Mouse (Mus musculus): ENCODE measurements around the gene Lrrc66. TPM values are rescaled to one million over a fixed set of nuclear protein-coding genes. Genes with fewer than 3 reads are reported as not detected.

Gene Lrrc66
- total and polyA plus RNA-seq, 3 experiments: 0.04 TPM; not detected in 2

DNA sequence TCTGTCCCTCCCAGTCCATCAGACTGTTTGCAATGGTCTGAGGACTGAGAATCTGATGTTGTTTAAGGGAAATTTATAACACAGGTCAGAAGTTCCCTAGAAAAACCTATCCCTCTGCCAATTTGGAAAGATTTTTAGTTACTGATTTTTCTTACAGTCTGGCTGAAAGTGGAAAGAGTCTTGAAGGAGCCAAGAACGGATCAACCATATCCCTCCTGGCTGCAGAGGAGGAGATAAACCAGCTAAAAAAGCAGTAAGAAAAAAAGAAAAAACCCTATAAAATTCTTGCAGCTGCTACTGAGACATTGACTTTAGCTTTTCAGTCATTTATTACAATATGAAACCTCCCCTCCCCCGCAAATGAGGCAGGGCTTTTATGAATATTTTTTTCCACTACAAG is 34.4 kb upstream of the Lrrc66 start:
- no peak overlapping the region for H3K4me2 ChIP-seq (ENCODE audit: insufficient read depth, low read depth, poor library complexity, severe bottlenecking)
- H3K9me3 ChIP-seq (replicated peaks; ENCODE audit: low read length): no peaks in the 10 kb centered on the region
- DNase-seq (ENCODE audit: extremely low read depth): peak; percentile 28
- TF ChIP-seq MYC (IDR thresholded peaks at IDR 0.05; ENCODE audit: low read depth, low read length): no peak
- no peak for TF ChIP-seq JUND (conservative IDR thresholded peaks at IDR 0.05; ENCODE audit: low read depth, low read length)
- TF ChIP-seq ZKSCAN1 (IDR thresholded peaks at IDR 0.05; ENCODE audit: borderline replicate concordance, low read depth, low read length): no peak
- TF ChIP-seq RAD21 (IDR thresholded peaks at IDR 0.05; ENCODE audit: low read depth, low read length): no peak
- TF ChIP-seq POLR2AphosphoS2 (IDR thresholded peaks at IDR 0.05; ENCODE audit: low read depth, low read length): no peak
- TF ChIP-seq KAT2A (IDR thresholded peaks at IDR 0.05; ENCODE audit: insufficient replicate concordance, low read length): no peak
- no peak for TF ChIP-seq RCOR1 (conservative IDR thresholded peaks at IDR 0.05; ENCODE audit: low read depth, low read length)
- in situ Hi-C loops (cut with MboI; ENCODE audit: low pct_ligation_motif_present, low pct_unique_long_range_greater_than_20kb, low sequenced_read_pairs) (no loop called here), dilution Hi-C loops (cut with MboI; ENCODE audit: extremely low pct_ligation_motif_present, extremely low pct_unique_long_range_greater_than_20kb, low sequenced_read_pairs) (no loop called here)
- no peaks in the 10 kb centered on the region for H3K79me2 ChIP-seq (replicated peaks; ENCODE audit: control insufficient read depth, extremely low read depth, insufficient read depth, poor library complexity, severe bottlenecking)
- no peaks in the 10 kb centered on the region for H3K36me3 ChIP-seq (replicated peaks in 1 of 2; ENCODE audit: control insufficient read depth in 1 of 2, insufficient read depth in 1 of 2, low read length in 1 of 2)
- H3K9ac ChIP-seq (ENCODE audit: insufficient read depth, low read depth): no peak overlapping the region
- no peaks in the 10 kb centered on the region for H3K27me3 ChIP-seq (replicated peaks)
- H3K27ac ChIP-seq (ENCODE audit: insufficient read depth, low read depth): no peak overlapping the region
- H3K4me3 ChIP-seq (replicated peaks in 1 of 3; ENCODE audit: low read depth in 2 of 3, low read length in 2 of 3, poor library complexity in 1 of 3): no peak overlapping the region
- H3K4me1 ChIP-seq (ENCODE audit: control insufficient read depth in 1 of 2, insufficient read depth in 2 of 2): peaks cover 14 to 58% of the 10 kb centered on the region in 2 experiments

DNA sequence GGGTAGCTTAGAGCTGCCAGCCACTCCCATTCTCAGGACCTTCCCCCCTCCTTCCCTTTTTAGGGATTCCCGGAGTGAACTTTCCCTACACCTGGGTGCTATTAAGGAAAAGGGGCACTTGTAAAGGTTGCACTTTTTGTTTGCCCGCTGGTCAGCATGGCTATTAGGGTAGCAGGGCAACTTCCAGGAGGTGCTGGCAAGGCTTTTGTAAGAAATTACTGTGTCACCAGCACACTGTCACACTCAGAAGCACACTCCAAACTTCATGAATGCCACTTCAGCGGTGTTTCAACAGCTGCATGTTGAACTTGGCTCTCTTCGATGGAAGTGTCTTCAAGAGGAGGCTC is 19.5 kb upstream of the Lrrc66 start:
- no peak for DNase-seq (ENCODE audit: extremely low read depth)

DNA sequence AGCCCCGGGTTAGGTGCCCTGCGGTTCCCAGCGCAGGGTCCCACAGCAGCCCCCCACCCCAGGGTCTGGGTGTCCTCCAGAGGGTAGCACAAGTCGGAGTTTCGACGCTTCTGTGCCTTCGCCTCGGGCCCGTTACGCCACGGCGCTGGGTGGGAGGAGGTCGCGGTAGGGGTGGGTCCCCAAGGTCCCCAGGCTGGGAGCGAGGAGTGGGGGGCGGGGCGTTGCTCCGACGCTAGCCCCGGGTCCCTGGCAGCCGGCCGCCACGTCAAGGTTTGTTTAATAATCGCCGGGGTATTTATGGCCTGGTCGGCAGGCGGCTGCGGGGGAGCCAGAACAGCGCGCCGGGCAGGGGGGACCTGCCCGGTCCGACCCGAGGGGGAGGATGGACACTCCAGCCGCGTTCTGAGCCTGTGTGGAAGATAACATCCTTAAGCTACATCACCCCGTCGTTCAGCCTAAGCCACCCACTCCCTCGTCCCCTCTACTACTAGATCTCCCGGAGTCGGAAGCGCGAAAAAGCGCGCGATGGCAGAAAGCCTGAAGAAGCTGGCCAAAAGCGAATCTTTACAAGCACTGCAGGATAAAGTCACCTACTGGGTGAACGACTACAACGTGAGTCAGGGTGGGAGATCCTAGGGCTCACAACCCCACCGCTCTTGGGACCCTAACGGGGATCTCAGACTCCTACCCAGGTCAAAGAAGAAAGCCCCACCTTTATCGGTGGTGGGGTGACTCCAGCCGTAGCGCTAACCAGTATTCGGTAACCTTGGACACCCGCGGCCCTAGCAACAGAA is 18.9 kb upstream of the Lrrc66 start, which contains the start of gene Spata18:
Spata18 (plus strand) TSS at position 319 of the 794 bp plus-strand sequence.
- H3K9me3 ChIP-seq (replicated peaks; ENCODE audit: low read length): no peaks in the 10 kb centered on the region
- H3K27me3 ChIP-seq (replicated peaks): peaks cover 10% of the 10 kb centered on the region
- peak within 1 kb of the TSS; percentile 96 for H3K4me2 ChIP-seq (ENCODE audit: insufficient read depth, low read depth, poor library complexity, severe bottlenecking)
- dilution Hi-C loops (cut with MboI; ENCODE audit: extremely low pct_ligation_motif_present, extremely low pct_unique_long_range_greater_than_20kb, low sequenced_read_pairs): no loop called here
- no peak within 1 kb of the TSS for H3K27ac ChIP-seq (ENCODE audit: insufficient read depth, low read depth)
- no peaks in the 10 kb centered on the region for H3K36me3 ChIP-seq (replicated peaks in 1 of 2; ENCODE audit: control insufficient read depth in 1 of 2, insufficient read depth in 1 of 2, low read length in 1 of 2)
- H3K4me3 ChIP-seq (replicated peaks in 1 of 3; ENCODE audit: low read depth in 2 of 3, low read length in 2 of 3, poor library complexity in 1 of 3): peak within 1 kb of the TSS; percentile 15 to 64 (median 23)
- H3K4me1 ChIP-seq (ENCODE audit: control insufficient read depth in 1 of 2, insufficient read depth in 2 of 2): peaks cover 0 to 14% of the 10 kb centered on the region in 2 experiments; a peak in 2 of 4 replicates
- H3K79me2 ChIP-seq (replicated peaks; ENCODE audit: control insufficient read depth, extremely low read depth, insufficient read depth, poor library complexity, severe bottlenecking): no peaks in the 10 kb centered on the region
- peak within 1 kb of the TSS; percentile 34 for H3K9ac ChIP-seq (ENCODE audit: insufficient read depth, low read depth)
- TF ChIP-seq EP300 (IDR thresholded peaks at IDR 0.05; ENCODE audit: low read length) (no peak), CHD2 (IDR thresholded peaks at IDR 0.05; ENCODE audit: low read length) (no peak), MEF2A (IDR thresholded peaks at IDR 0.05; ENCODE audit: borderline replicate concordance, low read depth, low read length) (no peak), ZMIZ1 (IDR thresholded peaks at IDR 0.05; ENCODE audit: low read depth, low read length) (no peak), RCOR1 (conservative IDR thresholded peaks at IDR 0.05; ENCODE audit: low read depth, low read length) (no peak), JUND (conservative IDR thresholded peaks at IDR 0.05; ENCODE audit: low read depth, low read length) (no peak), TBP (conservative IDR thresholded peaks at IDR 0.05; ENCODE audit: low read depth, low read length) (no peak), MAFK (IDR thresholded peaks at IDR 0.05; ENCODE audit: insufficient replicate concordance, low read length) (no peak), NRF1 (IDR thresholded peaks at IDR 0.05; ENCODE audit: low read depth, low read length) (no peak), CHD1 (IDR thresholded peaks at IDR 0.05; ENCODE audit: low read depth, low read length) (no peak), GABPA (IDR thresholded peaks at IDR 0.05; ENCODE audit: insufficient replicate concordance, low read depth, low read length) (no peak)
- no peak for DNase-seq (ENCODE audit: extremely low read depth)
- in situ Hi-C loops (cut with MboI; ENCODE audit: low pct_ligation_motif_present, low pct_unique_long_range_greater_than_20kb, low sequenced_read_pairs): no loop called here

More for the DNA sequence above, 19.5 kb upstream of the Lrrc66 start:
- no peak overlapping the region for H3K27ac ChIP-seq (ENCODE audit: insufficient read depth, low read depth)
- H3K9ac ChIP-seq (ENCODE audit: insufficient read depth, low read depth): no peak overlapping the region
- H3K9me3 ChIP-seq (replicated peaks; ENCODE audit: low read length): no peaks in the 10 kb centered on the region
- H3K4me2 ChIP-seq (ENCODE audit: insufficient read depth, low read depth, poor library complexity, severe bottlenecking): peak overlapping the region; percentile 96; the same call in 1 of the 2 replicates
- dilution Hi-C loops (cut with MboI; ENCODE audit: extremely low pct_ligation_motif_present, extremely low pct_unique_long_range_greater_than_20kb, low sequenced_read_pairs) (no loop called here), in situ Hi-C loops (cut with MboI; ENCODE audit: low pct_ligation_motif_present, low pct_unique_long_range_greater_than_20kb, low sequenced_read_pairs) (no loop called here)
- peaks cover 10% of the 10 kb centered on the region for H3K27me3 ChIP-seq (replicated peaks)
- no peak overlapping the region for H3K4me3 ChIP-seq (replicated peaks in 1 of 3; ENCODE audit: low read depth in 2 of 3, low read length in 2 of 3, poor library complexity in 1 of 3)
- no peaks in the 10 kb centered on the region for H3K36me3 ChIP-seq (replicated peaks in 1 of 2; ENCODE audit: control insufficient read depth in 1 of 2, insufficient read depth in 1 of 2, low read length in 1 of 2)
- TF ChIP-seq SMC3 (IDR thresholded peaks at IDR 0.05; ENCODE audit: low read depth, low read length) (no peak), JUND (conservative IDR thresholded peaks at IDR 0.05; ENCODE audit: low read depth, low read length) (no peak), ELF1 (IDR thresholded peaks at IDR 0.05; ENCODE audit: low read depth, low read length) (no peak), UBTF (IDR thresholded peaks at IDR 0.05; ENCODE audit: low read depth, low read length) (no peak), MAZ (IDR thresholded peaks at IDR 0.05; ENCODE audit: low read depth, low read length) (no peak), MXI1 (IDR thresholded peaks at IDR 0.05; ENCODE audit: low read depth, low read length) (no peak)
- no peaks in the 10 kb centered on the region for H3K79me2 ChIP-seq (replicated peaks; ENCODE audit: control insufficient read depth, extremely low read depth, insufficient read depth, poor library complexity, severe bottlenecking)
- H3K4me1 ChIP-seq (ENCODE audit: control insufficient read depth in 1 of 2, insufficient read depth in 2 of 2): peaks cover 0 to 9% of the 10 kb centered on the region in 2 experiments; a peak in 2 of 4 replicates

Data from CH12.LX (cell line).